Mouse (Mus musculus): Measurements from ENCODE around the gene Adamtsl2. TPM values are rescaled to one million over a fixed set of nuclear protein-coding genes. Genes with fewer than 3 reads are reported as not detected.

Adamtsl2 gene
- polyA plus RNA-seq, 1 experiment from 2014 or later = 2.1 TPM

- no peak for ATAC-seq (ENCODE audit: insufficient number of reproducible peaks, insufficient read depth, low FRiP score, low read depth)
- no peak overlapping the region for H3K27ac ChIP-seq (ENCODE audit: low read length)
- 72% methylated on average over 20 of the region's 20 CpGs for WGBS
- no peaks in the 10 kb centered on the region for H3K4me1 ChIP-seq (ENCODE audit: control insufficient read depth, insufficient read depth, low read length)
- H3K9me3 ChIP-seq (ENCODE audit: control insufficient read depth, low read depth, low read length) = no peaks in the 10 kb centered on the region
- no peak overlapping the region for H3K4me3 ChIP-seq (ENCODE audit: low read depth, low read length)
- H3K9ac ChIP-seq (replicated peaks; ENCODE audit: low read depth, low read length) = no peak overlapping the region
- no peaks in the 10 kb centered on the region for H3K27me3 ChIP-seq (ENCODE audit: control insufficient read depth, insufficient read depth, low read length)
- no peak overlapping the region for H3K4me2 ChIP-seq (replicated peaks; ENCODE audit: low read depth, low read length)
- no peaks in the 10 kb centered on the region for H3K36me3 ChIP-seq (ENCODE audit: control insufficient read depth, insufficient read depth, low read length)
Measured at GRCm38 (mm10) chr2:27112585-27112984, 33.4 kb downstream of the Adamtsl2 start.

- WGBS = 79% methylated on average over 10 of the region's 10 CpGs
- no peak overlapping the region for H3K4me2 ChIP-seq (replicated peaks; ENCODE audit: low read depth, low read length)
- H3K36me3 ChIP-seq (ENCODE audit: control insufficient read depth, insufficient read depth, low read length) = no peaks in the 10 kb centered on the region
- no peaks in the 10 kb centered on the region for H3K4me1 ChIP-seq (ENCODE audit: control insufficient read depth, insufficient read depth, low read length)
- no peak overlapping the region for H3K9ac ChIP-seq (replicated peaks; ENCODE audit: low read depth, low read length)
- ATAC-seq (ENCODE audit: insufficient number of reproducible peaks, insufficient read depth, low FRiP score, low read depth) = no peak
- H3K9me3 ChIP-seq (ENCODE audit: control insufficient read depth, low read depth, low read length) = no peaks in the 10 kb centered on the region
- no peak overlapping the region for H3K4me3 ChIP-seq (ENCODE audit: low read depth, low read length)
- H3K27me3 ChIP-seq (ENCODE audit: control insufficient read depth, insufficient read depth, low read length) = no peaks in the 10 kb centered on the region
- no peak overlapping the region for H3K27ac ChIP-seq (ENCODE audit: low read length)
Measured at GRCm38 (mm10) chr2:27114169-27114568, 35.0 kb downstream of the Adamtsl2 start.

- no peak overlapping the region for H3K9ac ChIP-seq (replicated peaks; ENCODE audit: low read depth, low read length)
- peaks cover 15% of the 10 kb centered on the region for H3K4me1 ChIP-seq (ENCODE audit: control insufficient read depth, insufficient read depth, low read length)
- H3K4me2 ChIP-seq (replicated peaks; ENCODE audit: low read depth, low read length) = no peak overlapping the region
- no peak overlapping the region for H3K4me3 ChIP-seq (ENCODE audit: low read depth, low read length)
- WGBS = 44% methylated on average over 4 of the region's 4 CpGs
- no peak for ATAC-seq (ENCODE audit: insufficient number of reproducible peaks, insufficient read depth, low FRiP score, low read depth)
- no peaks in the 10 kb centered on the region for H3K9me3 ChIP-seq (ENCODE audit: control insufficient read depth, low read depth, low read length)
- no peaks in the 10 kb centered on the region for H3K27me3 ChIP-seq (ENCODE audit: control insufficient read depth, insufficient read depth, low read length)
- H3K36me3 ChIP-seq (ENCODE audit: control insufficient read depth, insufficient read depth, low read length) = no peaks in the 10 kb centered on the region
- no peak overlapping the region for H3K27ac ChIP-seq (ENCODE audit: low read length)
Measured at GRCm38 (mm10) chr2:27118452-27118851, 39.3 kb downstream of the Adamtsl2 start.

- H3K4me1 ChIP-seq (ENCODE audit: control insufficient read depth, insufficient read depth, low read length) = peaks cover 15% of the 10 kb centered on the region
- H3K27ac ChIP-seq (ENCODE audit: low read length) = no peak overlapping the region
- H3K9me3 ChIP-seq (ENCODE audit: control insufficient read depth, low read depth, low read length) = no peaks in the 10 kb centered on the region
- H3K4me3 ChIP-seq (ENCODE audit: low read depth, low read length) = no peak overlapping the region
- no peak overlapping the region for H3K9ac ChIP-seq (replicated peaks; ENCODE audit: low read depth, low read length)
- H3K27me3 ChIP-seq (ENCODE audit: control insufficient read depth, insufficient read depth, low read length) = no peaks in the 10 kb centered on the region
- H3K36me3 ChIP-seq (ENCODE audit: control insufficient read depth, insufficient read depth, low read length) = no peaks in the 10 kb centered on the region
- no peak for ATAC-seq (ENCODE audit: insufficient number of reproducible peaks, insufficient read depth, low FRiP score, low read depth)
- WGBS = 89% methylated on average over 2 of the region's 2 CpGs
- H3K4me2 ChIP-seq (replicated peaks; ENCODE audit: low read depth, low read length) = no peak overlapping the region
Measured at GRCm38 (mm10) chr2:27119766-27120165, 40.6 kb downstream of the Adamtsl2 start.

GRCm38 (mm10) chr2:27120241-27120641 lies 41.1 kb downstream of the Adamtsl2 start:
- no peak overlapping the region for H3K4me2 ChIP-seq (replicated peaks; ENCODE audit: low read depth, low read length)
- no peak; the same call in 1 of the 2 replicates for ATAC-seq (ENCODE audit: insufficient number of reproducible peaks, insufficient read depth, low FRiP score, low read depth)
- 51% methylated on average over 8 of the region's 8 CpGs for WGBS
- no peaks in the 10 kb centered on the region for H3K27me3 ChIP-seq (ENCODE audit: control insufficient read depth, insufficient read depth, low read length)
- H3K36me3 ChIP-seq (ENCODE audit: control insufficient read depth, insufficient read depth, low read length) = no peaks in the 10 kb centered on the region
- peaks cover 15% of the 10 kb centered on the region for H3K4me1 ChIP-seq (ENCODE audit: control insufficient read depth, insufficient read depth, low read length)
- no peak overlapping the region for H3K9ac ChIP-seq (replicated peaks; ENCODE audit: low read depth, low read length)
- H3K9me3 ChIP-seq (ENCODE audit: control insufficient read depth, low read depth, low read length) = no peaks in the 10 kb centered on the region
- no peak overlapping the region for H3K4me3 ChIP-seq (ENCODE audit: low read depth, low read length)
- H3K27ac ChIP-seq (ENCODE audit: low read length) = no peak overlapping the region

GRCm38 (mm10) chr2:27121626-27122355 lies 42.6 kb downstream of the Adamtsl2 start:
- H3K27ac ChIP-seq (ENCODE audit: low read length) = no peak overlapping the region

GRCm38 (mm10) chr2:27122578-27122977 lies 43.4 kb downstream of the Adamtsl2 start:
- Histone ChIP-seq H3K36me3 (ENCODE audit: control insufficient read depth, insufficient read depth, low read length) (no peaks in the 10 kb centered on the region), H3K27me3 (ENCODE audit: control insufficient read depth, insufficient read depth, low read length) (no peaks in the 10 kb centered on the region), H3K27ac (ENCODE audit: low read length) (no peak overlapping the region), H3K4me3 (ENCODE audit: low read depth, low read length) (no peak overlapping the region), H3K4me2 (replicated peaks; ENCODE audit: low read depth, low read length) (no peak overlapping the region), H3K4me1 (ENCODE audit: control insufficient read depth, insufficient read depth, low read length) (peaks cover 15% of the 10 kb centered on the region), H3K9ac (replicated peaks; ENCODE audit: low read depth, low read length) (no peak overlapping the region), H3K9me3 (ENCODE audit: control insufficient read depth, low read depth, low read length) (no peaks in the 10 kb centered on the region)
- WGBS = 64% methylated on average over 9 of the region's 9 CpGs
- ATAC-seq (ENCODE audit: insufficient number of reproducible peaks, insufficient read depth, low FRiP score, low read depth) = no peak

More at GRCm38 (mm10) chr2:27121626-27122355, 42.6 kb downstream of the Adamtsl2 start:
- no peaks in the 10 kb centered on the region for H3K9me3 ChIP-seq (ENCODE audit: control insufficient read depth, low read depth, low read length)
- no peaks in the 10 kb centered on the region for H3K36me3 ChIP-seq (ENCODE audit: control insufficient read depth, insufficient read depth, low read length)
- no peak overlapping the region for H3K4me3 ChIP-seq (ENCODE audit: low read depth, low read length)
- 18% methylated on average over 9 of the region's 9 CpGs for WGBS
- no peaks in the 10 kb centered on the region for H3K27me3 ChIP-seq (ENCODE audit: control insufficient read depth, insufficient read depth, low read length)
- H3K4me2 ChIP-seq (replicated peaks; ENCODE audit: low read depth, low read length) = no peak overlapping the region
- peak; percentile 30; the same call in 1 of the 2 replicates for ATAC-seq (ENCODE audit: insufficient number of reproducible peaks, insufficient read depth, low FRiP score, low read depth)
- H3K9ac ChIP-seq (replicated peaks; ENCODE audit: low read depth, low read length) = no peak overlapping the region
- peaks cover 15% of the 10 kb centered on the region for H3K4me1 ChIP-seq (ENCODE audit: control insufficient read depth, insufficient read depth, low read length)

GRCm38 (mm10) chr2:27123121-27123520 lies 43.9 kb downstream of the Adamtsl2 start:
- H3K9me3 ChIP-seq (ENCODE audit: control insufficient read depth, low read depth, low read length) = no peaks in the 10 kb centered on the region
- ATAC-seq (ENCODE audit: insufficient number of reproducible peaks, insufficient read depth, low FRiP score, low read depth) = no peak
- H3K4me1 ChIP-seq (ENCODE audit: control insufficient read depth, insufficient read depth, low read length) = peaks cover 15% of the 10 kb centered on the region
- H3K27ac ChIP-seq (ENCODE audit: low read length) = no peak overlapping the region
- no peaks in the 10 kb centered on the region for H3K36me3 ChIP-seq (ENCODE audit: control insufficient read depth, insufficient read depth, low read length)
- H3K9ac ChIP-seq (replicated peaks; ENCODE audit: low read depth, low read length) = no peak overlapping the region
- no peaks in the 10 kb centered on the region for H3K27me3 ChIP-seq (ENCODE audit: control insufficient read depth, insufficient read depth, low read length)
- WGBS = 93% methylated on average over 4 of the region's 4 CpGs
- no peak overlapping the region for H3K4me3 ChIP-seq (ENCODE audit: low read depth, low read length)
- no peak overlapping the region for H3K4me2 ChIP-seq (replicated peaks; ENCODE audit: low read depth, low read length)

GRCm38 (mm10) chr2:27125979-27126378 lies 46.8 kb downstream of the Adamtsl2 start:
- H3K9ac ChIP-seq (replicated peaks; ENCODE audit: low read depth, low read length) = no peak overlapping the region
- H3K4me3 ChIP-seq (ENCODE audit: low read depth, low read length) = no peak overlapping the region
- WGBS = 29% methylated on average over 10 of the region's 10 CpGs
- H3K27me3 ChIP-seq (ENCODE audit: control insufficient read depth, insufficient read depth, low read length) = no peaks in the 10 kb centered on the region
- no peak overlapping the region for H3K27ac ChIP-seq (ENCODE audit: low read length)
- H3K4me2 ChIP-seq (replicated peaks; ENCODE audit: low read depth, low read length) = no peak overlapping the region
- no peaks in the 10 kb centered on the region for H3K9me3 ChIP-seq (ENCODE audit: control insufficient read depth, low read depth, low read length)
- H3K4me1 ChIP-seq (ENCODE audit: control insufficient read depth, insufficient read depth, low read length) = peaks cover 12% of the 10 kb centered on the region
- no peak for ATAC-seq (ENCODE audit: insufficient number of reproducible peaks, insufficient read depth, low FRiP score, low read depth)
- no peaks in the 10 kb centered on the region for H3K36me3 ChIP-seq (ENCODE audit: control insufficient read depth, insufficient read depth, low read length)

Measured in stomach, embryonic 14.5 days (tissue).